Mouse (Mus musculus): ENCODE data around the gene Phc3. TPM values are rescaled to one million over a fixed set of nuclear protein-coding genes. Genes with fewer than 3 reads are reported as not detected.

Phc3 gene
- polyA plus RNA-seq, 1 experiment: 62.1 TPM

GRCm38 (mm10) chr3:30887449-30887848, 81.8 kb downstream of the Phc3 start:
- H3K4me3 ChIP-seq (ENCODE audit: control insufficient read depth, insufficient read depth, low read length): no peak overlapping the region

GRCm38 (mm10) chr3:30876709-30877108, 92.5 kb downstream of the Phc3 start:
- 92% methylated on average over 6 of the region's 6 CpGs for WGBS
- Histone ChIP-seq H3K36me3 (ENCODE audit: control insufficient read depth, insufficient read depth, low read length) (no peaks in the 10 kb centered on the region), H3K27me3 (ENCODE audit: control insufficient read depth, insufficient read depth, low read length) (no peaks in the 10 kb centered on the region), H3K4me3 (ENCODE audit: control insufficient read depth, insufficient read depth, low read length) (no peak overlapping the region), H3K27ac (ENCODE audit: control insufficient read depth, insufficient read depth, low read length) (no peak overlapping the region), H3K4me1 (replicated peaks; ENCODE audit: control insufficient read depth, insufficient read depth, low read length) (peaks cover 2% of the 10 kb centered on the region; the same call in 1 of the 2 replicates)
- no peak for TF ChIP-seq CTCF (IDR thresholded peaks at IDR 0.05; ENCODE audit: borderline replicate concordance, control insufficient read depth, extremely low read depth, insufficient read depth, low read length, poor library complexity)
- no peak for TF ChIP-seq POLR2A (IDR thresholded peaks at IDR 0.05; ENCODE audit: control insufficient read depth, extremely low read depth, insufficient read depth, low read length, poor library complexity)
- DNase-seq: no peak

More at GRCm38 (mm10) chr3:30887449-30887848, 81.8 kb downstream of the Phc3 start:
- H3K36me3 ChIP-seq (ENCODE audit: control insufficient read depth, insufficient read depth, low read length): no peaks in the 10 kb centered on the region
- WGBS: 96% methylated on average over 3 of the region's 3 CpGs
- no peaks in the 10 kb centered on the region for H3K4me1 ChIP-seq (replicated peaks; ENCODE audit: control insufficient read depth, insufficient read depth, low read length)
- TF ChIP-seq CTCF (IDR thresholded peaks at IDR 0.05; ENCODE audit: borderline replicate concordance, control insufficient read depth, extremely low read depth, insufficient read depth, low read length, poor library complexity) (no peak), POLR2A (IDR thresholded peaks at IDR 0.05; ENCODE audit: control insufficient read depth, extremely low read depth, insufficient read depth, low read length, poor library complexity) (no peak)
- no peak for DNase-seq
- no peaks in the 10 kb centered on the region for H3K27me3 ChIP-seq (ENCODE audit: control insufficient read depth, insufficient read depth, low read length)
- no peak overlapping the region for H3K27ac ChIP-seq (ENCODE audit: control insufficient read depth, insufficient read depth, low read length)

GRCm38 (mm10) chr3:30869995-30870394, 99.2 kb downstream of the Phc3 start:
- no peak for TF ChIP-seq POLR2A (IDR thresholded peaks at IDR 0.05; ENCODE audit: control insufficient read depth, extremely low read depth, insufficient read depth, low read length, poor library complexity)
- H3K36me3 ChIP-seq (ENCODE audit: control insufficient read depth, insufficient read depth, low read length): no peaks in the 10 kb centered on the region
- WGBS: 100% methylated on average over 1 of the region's 1 CpGs
- no peak for DNase-seq
- no peaks in the 10 kb centered on the region for H3K27me3 ChIP-seq (ENCODE audit: control insufficient read depth, insufficient read depth, low read length)
- no peak overlapping the region for H3K27ac ChIP-seq (ENCODE audit: control insufficient read depth, insufficient read depth, low read length)
- no peaks in the 10 kb centered on the region; the same call in 1 of the 2 replicates for H3K4me1 ChIP-seq (replicated peaks; ENCODE audit: control insufficient read depth, insufficient read depth, low read length)
- H3K4me3 ChIP-seq (ENCODE audit: control insufficient read depth, insufficient read depth, low read length): no peak overlapping the region

GRCm38 (mm10) chr3:30868625-30869024, 100.6 kb downstream of the Phc3 start:
- Histone ChIP-seq H3K27me3 (ENCODE audit: control insufficient read depth, insufficient read depth, low read length) (no peaks in the 10 kb centered on the region), H3K36me3 (ENCODE audit: control insufficient read depth, insufficient read depth, low read length) (no peaks in the 10 kb centered on the region), H3K4me3 (ENCODE audit: control insufficient read depth, insufficient read depth, low read length) (no peak overlapping the region), H3K4me1 (replicated peaks; ENCODE audit: control insufficient read depth, insufficient read depth, low read length) (no peaks in the 10 kb centered on the region; the same call in 1 of the 2 replicates), H3K27ac (ENCODE audit: control insufficient read depth, insufficient read depth, low read length) (no peak overlapping the region)
- DNase-seq: no peak
- WGBS: 94% methylated on average over 5 of the region's 5 CpGs
- TF ChIP-seq POLR2A (IDR thresholded peaks at IDR 0.05; ENCODE audit: control insufficient read depth, extremely low read depth, insufficient read depth, low read length, poor library complexity): no peak
- TF ChIP-seq CTCF (IDR thresholded peaks at IDR 0.05; ENCODE audit: borderline replicate concordance, control insufficient read depth, extremely low read depth, insufficient read depth, low read length, poor library complexity): no peak

- 99% methylated on average over 5 of the region's 5 CpGs for WGBS
- H3K27ac ChIP-seq (ENCODE audit: control insufficient read depth, insufficient read depth, low read length): no peak overlapping the region
- no peak for DNase-seq
- H3K36me3 ChIP-seq (ENCODE audit: control insufficient read depth, insufficient read depth, low read length): no peaks in the 10 kb centered on the region
- no peaks in the 10 kb centered on the region for H3K27me3 ChIP-seq (ENCODE audit: control insufficient read depth, insufficient read depth, low read length)
- no peak overlapping the region for H3K4me3 ChIP-seq (ENCODE audit: control insufficient read depth, insufficient read depth, low read length)
- H3K4me1 ChIP-seq (replicated peaks; ENCODE audit: control insufficient read depth, insufficient read depth, low read length): no peaks in the 10 kb centered on the region; the same call in 1 of the 2 replicates
- no peak for TF ChIP-seq POLR2A (IDR thresholded peaks at IDR 0.05; ENCODE audit: control insufficient read depth, extremely low read depth, insufficient read depth, low read length, poor library complexity)
- no peak for TF ChIP-seq CTCF (IDR thresholded peaks at IDR 0.05; ENCODE audit: borderline replicate concordance, control insufficient read depth, extremely low read depth, insufficient read depth, low read length, poor library complexity)
Observed at GRCm38 (mm10) chr3:30868176-30868575, 101.0 kb downstream of the Phc3 start.

GRCm38 (mm10) chr3:30864640-30865039, 104.6 kb downstream of the Phc3 start:
- Histone ChIP-seq H3K27me3 (ENCODE audit: control insufficient read depth, insufficient read depth, low read length) (no peaks in the 10 kb centered on the region), H3K36me3 (ENCODE audit: control insufficient read depth, insufficient read depth, low read length) (no peaks in the 10 kb centered on the region), H3K4me1 (replicated peaks; ENCODE audit: control insufficient read depth, insufficient read depth, low read length) (no peaks in the 10 kb centered on the region; the same call in 1 of the 2 replicates), H3K27ac (ENCODE audit: control insufficient read depth, insufficient read depth, low read length) (no peak overlapping the region), H3K4me3 (ENCODE audit: control insufficient read depth, insufficient read depth, low read length) (no peak overlapping the region)
- WGBS: 34% methylated on average over 1 of the region's 1 CpGs
- TF ChIP-seq POLR2A (IDR thresholded peaks at IDR 0.05; ENCODE audit: control insufficient read depth, extremely low read depth, insufficient read depth, low read length, poor library complexity) (no peak), CTCF (IDR thresholded peaks at IDR 0.05; ENCODE audit: borderline replicate concordance, control insufficient read depth, extremely low read depth, insufficient read depth, low read length, poor library complexity) (no peak)
- DNase-seq: no peak

Data from thymus, adult 2 months (tissue).